Mouse (Mus musculus) forebrain, postnatal 0 days (tissue): ENCODE data around the gene Rnf207. TPM values are rescaled to one million over a fixed set of nuclear protein-coding genes. Genes with fewer than 3 reads are reported as not detected.
A peak's percentile ranks its signal among the peaks of the same experiment; 100 is the strongest.

Source experiments
- ATAC-seq: fragments of 200-750 bp; cut with Nextera tagmentation; 2 replicates; pipeline ENCODE4 v1.8.0; 2017; ENCODE audit warnings: mild to moderate bottlenecking, moderate library complexity
- DNase-seq: peaks from one replicate; pipeline ENCODE4 v3.0.0-alpha.2; 2015
- H3K27ac ChIP-seq: fragments of 300-500 bp; sonication (generic); 2 replicates; pipeline ENCODE4 v1.5.1; 2014; ENCODE audit warnings: low read depth, mild to moderate bottlenecking, antibody characterized with exemption, low read length, moderate library complexity, mixed read lengths
- H3K27me3 ChIP-seq: fragments of 300-500 bp; sonication (generic); 2 replicates; pipeline ENCODE4 v1.6.1; 2014; ENCODE audit warnings: mild to moderate bottlenecking, low read length, mixed read lengths; ENCODE audit not compliant: insufficient read depth
- H3K36me3 ChIP-seq: fragments of 300-500 bp; sonication (generic); 2 replicates; pipeline ENCODE4 v1.6.1; 2014; ENCODE audit warnings: mild to moderate bottlenecking, moderate library complexity; ENCODE audit not compliant: insufficient read depth
- H3K4me1 ChIP-seq: fragments of 300-500 bp; sonication (generic); 2 replicates; pipeline ENCODE4 v1.6.1; 2014; ENCODE audit warnings: antibody characterized with exemption; ENCODE audit not compliant: insufficient read depth
- H3K4me2 ChIP-seq: fragments of 300-500 bp; sonication (generic); 2 replicates; pipeline ENCODE4 v1.6.1; 2014; ENCODE audit warnings: low read depth, mild to moderate bottlenecking, moderate library complexity
- H3K4me3 ChIP-seq: fragments of 300-500 bp; sonication (generic); 2 replicates; pipeline ENCODE4 v1.5.1; 2014; ENCODE audit warnings: low read depth, low read length, mixed read lengths
- H3K9ac ChIP-seq: fragments of 300-500 bp; sonication (generic); 2 replicates; pipeline ENCODE4 v1.6.1; 2014; ENCODE audit warnings: mild to moderate bottlenecking
- H3K9me3 ChIP-seq: fragments of 300-500 bp; sonication (generic); 2 replicates; pipeline ENCODE4 v1.6.1; 2016; ENCODE audit warnings: low read length
- CTCF ChIP-seq: sonication (generic); IDR thresholded peaks from 2 replicates; pipeline ENCODE4 v1.5.1; 2016; ENCODE audit warnings: antibody characterized with exemption, control low read depth, low read depth
- WGBS: fragments of 180-500 bp; shearing (Covaris S2); extraction: QIAGEN DNeasy Blood & Tissue Kit; methylation state at CpG from one replicate; pipeline ENCODE4 v1.1.7; 2014; 5-methylcytosine and 5-hydroxymethylcytosine counted together
- polyA plus RNA-seq: library from polyadenylated mRNA; unstranded; fragments of >200 nt; fragmentation: Nextera tagmentation; extraction: Ambion mirVana; gene quantifications from 2 replicates; pipeline ENCODE4 v1.2.1, GENCODE M21; 2015
- total RNA-seq: library from RNA; depleted of rRNA; stranded (reverse); fragments of >200 nt; gene quantifications from 2 replicates; pipeline ENCODE4 v1.2.3, GENCODE M21; 2014

The Rnf207 gene
- total and polyA plus RNA-seq, 2 experiments from 2014 or later: 2.6 to 4.2 TPM

GRCm38 (mm10) chr4:152332952-152333351 lies 14.2 kb upstream of the Rnf207 start:
- peak; percentile 84 for ATAC-seq
- Histone ChIP-seq H3K9me3 (no peaks in the 10 kb centered on the region), H3K27me3 (no peaks in the 10 kb centered on the region), H3K27ac (no peak overlapping the region), H3K36me3 (peaks cover 73% of the 10 kb centered on the region), H3K4me2 (no peak overlapping the region), H3K4me1 (no peaks in the 10 kb centered on the region), H3K4me3 (no peak overlapping the region), H3K9ac (no peak overlapping the region)
- peak; percentile 99 for TF ChIP-seq CTCF
- peak; percentile 87 for DNase-seq
- WGBS: 25% methylated on average over 2 of the region's 2 CpGs

- Histone ChIP-seq H3K36me3 (peaks cover 50% of the 10 kb centered on the region), H3K4me2 (no peak overlapping the region), H3K27ac (no peak overlapping the region), H3K4me1 (peaks cover 10% of the 10 kb centered on the region), H3K9me3 (no peaks in the 10 kb centered on the region), H3K4me3 (no peak overlapping the region), H3K9ac (no peak overlapping the region), H3K27me3 (no peaks in the 10 kb centered on the region)
- peak; percentile 48 for DNase-seq
- 76% methylated on average over 6 of the region's 6 CpGs for WGBS
- peak; percentile 57 for TF ChIP-seq CTCF
- ATAC-seq: no peak
These were observed 9.9 kb upstream of the Rnf207 start for GRCm38 (mm10) chr4:152328691-152329090.

GRCm38 (mm10) chr4:152326543-152326942 lies 7.8 kb upstream of the Rnf207 start:
- peak overlapping the region; percentile 72 for H3K9ac ChIP-seq
- ATAC-seq (no peak), DNase-seq (no peak)
- H3K4me2 ChIP-seq: peak overlapping the region; percentile 81
- no peaks in the 10 kb centered on the region for H3K9me3 ChIP-seq
- H3K4me1 ChIP-seq: peaks cover 10% of the 10 kb centered on the region
- H3K27me3 ChIP-seq: no peaks in the 10 kb centered on the region
- H3K4me3 ChIP-seq: peak overlapping the region; percentile 69
- peaks cover 31% of the 10 kb centered on the region for H3K36me3 ChIP-seq
- no peak overlapping the region for H3K27ac ChIP-seq
- 3% methylated on average over 11 of the region's 11 CpGs for WGBS
- TF ChIP-seq CTCF: no peak

GRCm38 (mm10) chr4:152325574-152326411 lies 7.0 kb upstream of the Rnf207 start, which contains the start of gene Rpl22:
Gene Rpl22 (plus strand): TSS chr4:152325742.
- Histone ChIP-seq H3K4me3 (peak within 1 kb of the TSS; percentile 69), H3K36me3 (peaks cover 23% of the 10 kb centered on the region), H3K4me2 (peak within 1 kb of the TSS; percentile 81), H3K27me3 (no peaks in the 10 kb centered on the region), H3K27ac (peak within 1 kb of the TSS; percentile 54; the same call in 1 of the 2 replicates), H3K9me3 (no peaks in the 10 kb centered on the region), H3K9ac (peak within 1 kb of the TSS; percentile 72), H3K4me1 (peaks cover 10% of the 10 kb centered on the region)
- DNase-seq: peak; percentile 97
- peak; percentile 99 for ATAC-seq
- under 1% methylated on average over 69 of the region's 70 CpGs for WGBS
- peak; percentile 57 for TF ChIP-seq CTCF

- TF ChIP-seq CTCF: no peak
- H3K27me3 ChIP-seq: no peaks in the 10 kb centered on the region
- no peaks in the 10 kb centered on the region for H3K9me3 ChIP-seq
- H3K4me2 ChIP-seq: peak overlapping the region; percentile 31
- peaks cover 14% of the 10 kb centered on the region for H3K36me3 ChIP-seq
- 51% methylated on average over 16 of the region's 16 CpGs for WGBS
- H3K27ac ChIP-seq: no peak overlapping the region
- H3K4me1 ChIP-seq: peaks cover 10% of the 10 kb centered on the region
- H3K9ac ChIP-seq: no peak overlapping the region
- no peak for DNase-seq
- peak; percentile 11 for ATAC-seq
- peak overlapping the region; percentile 69 for H3K4me3 ChIP-seq
These were observed 6.1 kb upstream of the Rnf207 start for GRCm38 (mm10) chr4:152324641-152325562.

GRCm38 (mm10) chr4:152321464-152321863 lies 2.7 kb upstream of the Rnf207 start:
- Histone ChIP-seq H3K9ac (no peak overlapping the region), H3K4me3 (no peak overlapping the region), H3K36me3 (no peaks in the 10 kb centered on the region), H3K4me1 (no peaks in the 10 kb centered on the region), H3K27ac (no peak overlapping the region), H3K27me3 (peaks cover 18% of the 10 kb centered on the region), H3K4me2 (no peak overlapping the region), H3K9me3 (no peaks in the 10 kb centered on the region)
- DNase-seq: no peak
- 58% methylated on average over 5 of the region's 5 CpGs for WGBS
- ATAC-seq: no peak
- TF ChIP-seq CTCF: no peak

GRCm38 (mm10) chr4:152317631-152318033 lies 1.2 kb downstream of the Rnf207 start:
- H3K36me3 ChIP-seq: no peaks in the 10 kb centered on the region
- H3K4me3 ChIP-seq: no peak overlapping the region
- H3K27me3 ChIP-seq: peaks cover 48% of the 10 kb centered on the region
- H3K27ac ChIP-seq: no peak overlapping the region
- no peak for TF ChIP-seq CTCF
- no peak for ATAC-seq
- H3K9ac ChIP-seq: no peak overlapping the region
- DNase-seq: no peak
- H3K9me3 ChIP-seq: no peaks in the 10 kb centered on the region
- no peak overlapping the region for H3K4me2 ChIP-seq
- 73% methylated on average over 6 of the region's 6 CpGs for WGBS
- 0 out of 2 replicates have a peak, but pooled peaks cover 7% of the 10 kb centered on the region for H3K4me1 ChIP-seq
